Mouse (Mus musculus) MEL (cell line): ENCODE results near the gene Clcn6. TPM values are rescaled to one million over a fixed set of nuclear protein-coding genes. Genes with fewer than 3 reads are reported as not detected.

Experiments
- DNase-seq: peaks from one replicate; pipeline ENCODE4 v3.0.0; 2011; ENCODE audit warnings: low read depth, low spot score
- H3K27ac ChIP-seq: 2 replicates; pipeline ENCODE4 v1.5.1; 2012; ENCODE audit warnings: low read depth, mild to moderate bottlenecking, control low read depth, low read length, moderate library complexity; ENCODE audit not compliant: control insufficient read depth
- H3K27me3 ChIP-seq, 2 experiments: fragments of 150-350 bp in 1 of 2; sonication (generic) in 1 of 2; 2 replicates each; pipeline ENCODE4 v1.6.1; 2012; ENCODE audit warnings: low read length in 2 of 2, mild to moderate bottlenecking in 2 of 2, improper control_type of control experiment in 1 of 2, moderate library complexity in 1 of 2; ENCODE audit not compliant: insufficient read depth in 2 of 2, control insufficient read depth in 1 of 2
- H3K36me3 ChIP-seq, 2 experiments: 2 replicates each; pipeline ENCODE4 v1.6.1; 2012 to 2014; ENCODE audit warnings: low read length in 2 of 2, improper control_type of control experiment in 1 of 2, inconsistent platforms in 1 of 2, mild to moderate bottlenecking in 1 of 2; ENCODE audit not compliant: insufficient read depth in 2 of 2, control insufficient read depth in 1 of 2
- H3K4me1 ChIP-seq, 2 experiments: fragments of 150-350 bp in 1 of 2; sonication (generic) in 1 of 2; 2 replicates each; pipeline ENCODE4 v1.6.1; 2012; ENCODE audit warnings: low read length in 2 of 2, improper control_type of control experiment in 1 of 2, mild to moderate bottlenecking in 1 of 2; ENCODE audit not compliant: insufficient read depth in 2 of 2, control insufficient read depth in 1 of 2
- H3K4me3 ChIP-seq, 2 experiments: fragments of 150-350 bp in 1 of 2; sonication (generic) in 1 of 2; 2 replicates each; pipeline ENCODE4 v1.5.1; 2012; ENCODE audit warnings: low read depth in 2 of 2, low read length in 2 of 2, mild to moderate bottlenecking in 2 of 2, moderate library complexity in 2 of 2, control low read depth in 1 of 2, improper control_type of control experiment in 1 of 2; ENCODE audit not compliant: control insufficient read depth in 1 of 2, insufficient read depth in 1 of 2
- H3K79me2 ChIP-seq: 2 replicates; pipeline ENCODE4 v1.6.1; 2012; ENCODE audit warnings: mild to moderate bottlenecking, low read length, moderate library complexity; ENCODE audit not compliant: control insufficient read depth, poor library complexity, insufficient read depth
- H3K9ac ChIP-seq: 2 replicates; pipeline ENCODE4 v1.6.1; 2012; ENCODE audit warnings: low read depth, mild to moderate bottlenecking, control low read depth, low read length, moderate library complexity; ENCODE audit not compliant: control insufficient read depth, poor library complexity, severe bottlenecking
- H3K9me3 ChIP-seq: fragments of 150-350 bp; sonication (generic); replicated peaks from 2 replicates; pipeline ENCODE4 v1.6.1; 2012; ENCODE audit warnings: mild to moderate bottlenecking, low read length, improper control_type of control experiment, moderate library complexity; ENCODE audit not compliant: insufficient read depth
- BHLHE40 ChIP-seq: IDR thresholded peaks from 2 replicates; pipeline ENCODE4 v1.6.1; 2012; ENCODE audit warnings: low read depth, mild to moderate bottlenecking, inconsistent platforms, low read length, improper control_type of control experiment, borderline replicate concordance
- CHD1 ChIP-seq: IDR thresholded peaks from 2 replicates; pipeline ENCODE4 v1.6.1; 2012; ENCODE audit warnings: low read depth, mild to moderate bottlenecking, inconsistent platforms, low read length, improper control_type of control experiment
- CTCF ChIP-seq, 3 experiments: IDR thresholded peaks in 2 of 3; conservative IDR thresholded peaks in 1 of 3; 2 replicates each; pipeline ENCODE4 v1.5.1; 2011 to 2012; ENCODE audit warnings: low read length in 3 of 3, low read depth in 2 of 3, mild to moderate bottlenecking in 2 of 3, improper control_type of control experiment in 1 of 3, inconsistent platforms in 1 of 3, mixed read lengths in 1 of 3, moderate library complexity in 1 of 3; ENCODE audit not compliant: control insufficient read depth in 1 of 3, insufficient read depth in 1 of 3, poor library complexity in 1 of 3, severe bottlenecking in 1 of 3
- ETS1 ChIP-seq: IDR thresholded peaks from 2 replicates; pipeline ENCODE4 v1.6.1; 2012; ENCODE audit warnings: low read depth, mild to moderate bottlenecking, inconsistent platforms, low read length, improper control_type of control experiment, moderate library complexity
- KAT2A ChIP-seq: conservative IDR thresholded peaks from 2 replicates; pipeline ENCODE4 v1.6.1; 2012; ENCODE audit warnings: low read depth, low read length, improper control_type of control experiment, inconsistent platforms
- MAFK ChIP-seq: IDR thresholded peaks from 2 replicates; pipeline ENCODE4 v1.6.1; 2011; ENCODE audit warnings: low read depth, mild to moderate bottlenecking, low read length, improper control_type of control experiment, borderline replicate concordance
- MYB ChIP-seq: IDR thresholded peaks from 2 replicates; pipeline ENCODE4 v1.6.1; 2011; ENCODE audit warnings: mild to moderate bottlenecking, low read depth, low read length, improper control_type of control experiment
- MYC ChIP-seq: IDR thresholded peaks from 2 replicates; pipeline ENCODE4 v1.6.1; 2011; ENCODE audit warnings: low read depth, mild to moderate bottlenecking, low read length, improper control_type of control experiment, moderate library complexity
- NRF1 ChIP-seq: IDR thresholded peaks from 2 replicates; pipeline ENCODE4 v1.6.1; 2014; ENCODE audit warnings: low read depth, mild to moderate bottlenecking, inconsistent platforms, low read length, improper control_type of control experiment, moderate library complexity; ENCODE audit not compliant: poor library complexity, insufficient read depth, severe bottlenecking
- POLR2AphosphoS2 ChIP-seq: IDR thresholded peaks from 2 replicates; pipeline ENCODE4 v1.6.1; 2011; ENCODE audit warnings: low read length, improper control_type of control experiment
- POLR2AphosphoS5 ChIP-seq: IDR thresholded peaks from 2 replicates; pipeline ENCODE4 v1.6.1; 2012; ENCODE audit warnings: low read depth, borderline replicate concordance, mild to moderate bottlenecking, inconsistent platforms, low read length, moderate library complexity, mixed read lengths
- SIN3A ChIP-seq: IDR thresholded peaks from 2 replicates; pipeline ENCODE4 v1.6.1; 2012; ENCODE audit warnings: low read length, improper control_type of control experiment, inconsistent platforms
- TAL1 ChIP-seq: IDR thresholded peaks from 2 replicates; pipeline ENCODE4 v1.6.1; 2012; ENCODE audit warnings: mild to moderate bottlenecking, inconsistent platforms, low read length, moderate library complexity, mixed read lengths
- TBP ChIP-seq: IDR thresholded peaks from 2 replicates; pipeline ENCODE4 v1.8.0; 2011; ENCODE audit warnings: low read depth, low read length, improper control_type of control experiment
- UBTF ChIP-seq: IDR thresholded peaks from 2 replicates; pipeline ENCODE4 v1.6.1; 2012; ENCODE audit warnings: low read depth, mild to moderate bottlenecking, inconsistent platforms, low read length, improper control_type of control experiment, moderate library complexity, borderline replicate concordance; ENCODE audit not compliant: insufficient read depth
- USF1 ChIP-seq: IDR thresholded peaks from 2 replicates; pipeline ENCODE4 v1.6.1; 2014; ENCODE audit warnings: low read depth, mild to moderate bottlenecking, inconsistent platforms, low read length, improper control_type of control experiment, moderate library complexity
- ZC3H11A ChIP-seq: IDR thresholded peaks from 2 replicates; pipeline ENCODE4 v1.6.1; 2012; ENCODE audit warnings: low read depth, mild to moderate bottlenecking, inconsistent platforms, low read length, improper control_type of control experiment
- ZKSCAN1 ChIP-seq: IDR thresholded peaks from 2 replicates; pipeline ENCODE4 v1.6.1; 2012; ENCODE audit warnings: low read depth, mild to moderate bottlenecking, inconsistent platforms, low read length, improper control_type of control experiment, moderate library complexity
- ZMIZ1 ChIP-seq: IDR thresholded peaks from 2 replicates; pipeline ENCODE4 v1.6.1; 2012; ENCODE audit warnings: low read depth, mild to moderate bottlenecking, inconsistent platforms, low read length, improper control_type of control experiment, moderate library complexity
- polyA plus RNA-seq, 2 experiments: library from polyadenylated mRNA; stranded (reverse) in 1 of 2; unstranded in 1 of 2; fragments of >175 nt in 1 of 2; fragments of >200 nt in 1 of 2; gene quantifications; 2 replicates each; pipeline versions ENCODE4 v1.2.1 to v1.2.4; 2012; ENCODE audit warnings: low replicate concordance in 2 of 2, low read depth in 1 of 2; ENCODE audit not compliant: insufficient read length in 2 of 2, insufficient read depth in 1 of 2, missing spikeins in 1 of 2
- total RNA-seq: library from RNA; depleted of rRNA; stranded (reverse); fragments of 300-350 nt; gene quantifications from 2 replicates; pipeline ENCODE4 v1.2.3, GENCODE M21; 2012

Clcn6 gene
- total and polyA plus RNA-seq, 3 experiments: 5.8 to 17.5 TPM; not detected in 1

DNA sequence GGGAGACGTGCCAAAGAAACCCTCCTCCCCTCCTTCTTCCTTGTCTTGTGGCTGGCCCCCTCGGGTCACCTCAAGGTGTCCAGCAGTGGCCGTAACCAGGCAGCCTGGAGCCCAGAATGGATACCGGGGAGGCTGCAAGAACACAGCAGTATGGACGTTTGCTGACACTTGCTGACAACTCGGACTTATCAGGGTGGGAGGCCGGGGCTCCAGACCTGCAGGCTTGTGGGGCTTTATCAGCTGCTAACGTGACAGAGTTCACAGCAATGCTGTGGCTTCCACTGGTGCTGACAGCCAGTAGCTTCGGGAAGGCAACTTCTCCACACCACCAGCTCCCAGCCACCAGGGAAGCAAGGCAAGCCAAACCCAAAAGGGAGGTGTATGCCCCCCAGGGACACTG, 69.3 kb downstream of the Clcn6 start:
- no peak overlapping the region for H3K9ac ChIP-seq
- TF ChIP-seq ZC3H11A (no peak), ETS1 (no peak), POLR2AphosphoS2 (no peak), USF1 (no peak), MYC (no peak), BHLHE40 (no peak), POLR2AphosphoS5 (no peak), UBTF (no peak), CHD1 (no peak), ZMIZ1 (no peak), ZKSCAN1 (no peak), NRF1 (no peak), MAFK (no peak), TBP (no peak), SIN3A (no peak)
- H3K27ac ChIP-seq: no peak overlapping the region
- no peaks in the 10 kb centered on the region for H3K4me1 ChIP-seq
- no peaks in the 10 kb centered on the region for H3K36me3 ChIP-seq
- no peaks in the 10 kb centered on the region for H3K9me3 ChIP-seq
- no peak overlapping the region for H3K4me3 ChIP-seq
- DNase-seq: peak; percentile 38
- H3K27me3 ChIP-seq: peaks cover 0 to 3% of the 10 kb centered on the region in 2 experiments; a peak in 2 of 4 replicates
- H3K79me2 ChIP-seq: no peaks in the 10 kb centered on the region

DNA sequence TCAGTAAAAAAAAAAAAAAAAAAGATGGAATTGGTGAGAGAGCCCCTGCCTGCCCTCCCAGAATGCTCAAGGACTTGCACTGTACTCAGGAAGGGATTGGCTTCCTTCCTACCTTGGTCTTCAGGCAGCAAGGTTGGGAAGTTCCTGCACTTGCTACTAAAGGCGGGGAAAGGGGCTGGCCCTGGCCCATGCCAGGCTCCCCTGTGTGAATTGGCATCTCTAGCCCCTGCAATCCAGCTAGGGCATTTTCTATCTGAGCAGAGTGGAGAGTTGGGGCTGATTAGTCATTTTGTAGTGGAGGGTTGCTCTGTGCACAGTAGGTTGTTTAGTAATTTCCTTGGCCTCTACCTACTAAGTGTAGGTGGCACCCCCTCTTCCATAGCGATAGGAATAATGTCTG, 69.8 kb downstream of the Clcn6 start:
- Histone ChIP-seq H3K4me3 (no peak overlapping the region), H3K9me3 (no peaks in the 10 kb centered on the region), H3K27ac (no peak overlapping the region), H3K27me3 (peaks cover 0 to 3% of the 10 kb centered on the region in 2 experiments; a peak in 2 of 4 replicates), H3K4me1 (no peaks in the 10 kb centered on the region), H3K36me3 (no peaks in the 10 kb centered on the region), H3K9ac (no peak overlapping the region)
- DNase-seq: no peak
- TF ChIP-seq CTCF (IDR thresholded peaks at IDR 0.05 in 2 of 3, conservative IDR thresholded peaks at IDR 0.05 in 1 of 3; ENCODE audit: control insufficient read depth in 1 of 3, insufficient read depth in 1 of 3, low read depth in 2 of 3, low read length in 3 of 3, poor library complexity in 1 of 3, severe bottlenecking in 1 of 3): no peak
- TF ChIP-seq MYC: no peak
- TF ChIP-seq ZKSCAN1: peak; percentile 24; the same call in 1 of the 2 replicates
- TF ChIP-seq MYB: no peak
- TF ChIP-seq TAL1: no peak
- TF ChIP-seq KAT2A: no peak
- TF ChIP-seq, all 39 proteins: peak for 1
- H3K79me2 ChIP-seq: no peaks in the 10 kb centered on the region
